Mouse (Mus musculus): ENCODE data around the gene Fam83g. TPM values are rescaled to one million over a fixed set of nuclear protein-coding genes. Genes with fewer than 3 reads are reported as not detected.

Gene Fam83g
- polyA plus RNA-seq, 1 experiment = not detected

GRCm38 (mm10) chr11:61732672-61733071 lies 48.8 kb downstream of the Fam83g start:
- H3K4me1 ChIP-seq (ENCODE audit: control insufficient read depth, insufficient read depth, low read length) = peaks cover 25% of the 10 kb centered on the region
- no peak overlapping the region for H3K27ac ChIP-seq (ENCODE audit: insufficient read depth, low read depth, low read length)
- TF ChIP-seq POLR2A (IDR thresholded peaks at IDR 0.05; ENCODE audit: borderline replicate concordance, low read depth, low read length) (no peak), CTCF (IDR thresholded peaks at IDR 0.05; ENCODE audit: low read depth, low read length) (no peak)
- no peak overlapping the region for H3K4me3 ChIP-seq (ENCODE audit: insufficient read depth, low read length)

GRCm38 (mm10) chr11:61737290-61737689 lies 53.4 kb downstream of the Fam83g start:
- no peak overlapping the region for H3K4me3 ChIP-seq (ENCODE audit: insufficient read depth, low read length)
- TF ChIP-seq POLR2A (IDR thresholded peaks at IDR 0.05; ENCODE audit: borderline replicate concordance, low read depth, low read length) = no peak
- no peak for TF ChIP-seq CTCF (IDR thresholded peaks at IDR 0.05; ENCODE audit: low read depth, low read length)
- H3K27ac ChIP-seq (ENCODE audit: insufficient read depth, low read depth, low read length) = no peak overlapping the region
- H3K4me1 ChIP-seq (ENCODE audit: control insufficient read depth, insufficient read depth, low read length) = peaks cover 18% of the 10 kb centered on the region

GRCm38 (mm10) chr11:61740500-61740899 lies 56.6 kb downstream of the Fam83g start:
- TF ChIP-seq POLR2A (IDR thresholded peaks at IDR 0.05; ENCODE audit: borderline replicate concordance, low read depth, low read length) = no peak
- no peak for TF ChIP-seq CTCF (IDR thresholded peaks at IDR 0.05; ENCODE audit: low read depth, low read length)
- Histone ChIP-seq H3K4me3 (ENCODE audit: insufficient read depth, low read length) (no peak overlapping the region), H3K27ac (ENCODE audit: insufficient read depth, low read depth, low read length) (no peak overlapping the region), H3K4me1 (ENCODE audit: control insufficient read depth, insufficient read depth, low read length) (peaks cover 16% of the 10 kb centered on the region)

GRCm38 (mm10) chr11:61743768-61744167 lies 59.9 kb downstream of the Fam83g start:
- peaks cover 9% of the 10 kb centered on the region for H3K4me1 ChIP-seq (ENCODE audit: control insufficient read depth, insufficient read depth, low read length)
- H3K27ac ChIP-seq (ENCODE audit: insufficient read depth, low read depth, low read length) = peak overlapping the region; percentile 15; the same call in 1 of the 2 replicates
- H3K4me3 ChIP-seq (ENCODE audit: insufficient read depth, low read length) = no peak overlapping the region
- no peak for TF ChIP-seq POLR2A (IDR thresholded peaks at IDR 0.05; ENCODE audit: borderline replicate concordance, low read depth, low read length)
- no peak for TF ChIP-seq CTCF (IDR thresholded peaks at IDR 0.05; ENCODE audit: low read depth, low read length)

GRCm38 (mm10) chr11:61744460-61744859 lies 60.6 kb downstream of the Fam83g start:
- Histone ChIP-seq H3K4me1 (ENCODE audit: control insufficient read depth, insufficient read depth, low read length) (peaks cover 11% of the 10 kb centered on the region), H3K4me3 (ENCODE audit: insufficient read depth, low read length) (no peak overlapping the region), H3K27ac (ENCODE audit: insufficient read depth, low read depth, low read length) (no peak overlapping the region)
- no peak for TF ChIP-seq POLR2A (IDR thresholded peaks at IDR 0.05; ENCODE audit: borderline replicate concordance, low read depth, low read length)
- no peak for TF ChIP-seq CTCF (IDR thresholded peaks at IDR 0.05; ENCODE audit: low read depth, low read length)

- Histone ChIP-seq H3K4me1 (ENCODE audit: control insufficient read depth, insufficient read depth, low read length) (peaks cover 18% of the 10 kb centered on the region), H3K27ac (ENCODE audit: insufficient read depth, low read depth, low read length) (no peak overlapping the region), H3K4me3 (ENCODE audit: insufficient read depth, low read length) (no peak overlapping the region)
- no peak for TF ChIP-seq POLR2A (IDR thresholded peaks at IDR 0.05; ENCODE audit: borderline replicate concordance, low read depth, low read length)
- no peak for TF ChIP-seq CTCF (IDR thresholded peaks at IDR 0.05; ENCODE audit: low read depth, low read length)
Measured at GRCm38 (mm10) chr11:61745781-61746180, 61.9 kb downstream of the Fam83g start.

- TF ChIP-seq POLR2A (IDR thresholded peaks at IDR 0.05; ENCODE audit: borderline replicate concordance, low read depth, low read length) (no peak), CTCF (IDR thresholded peaks at IDR 0.05; ENCODE audit: low read depth, low read length) (no peak)
- no peak overlapping the region for H3K27ac ChIP-seq (ENCODE audit: insufficient read depth, low read depth, low read length)
- H3K4me1 ChIP-seq (ENCODE audit: control insufficient read depth, insufficient read depth, low read length) = peaks cover 18% of the 10 kb centered on the region
- H3K4me3 ChIP-seq (ENCODE audit: insufficient read depth, low read length) = no peak overlapping the region
Measured at GRCm38 (mm10) chr11:61747161-61747560, 63.3 kb downstream of the Fam83g start.

- H3K4me1 ChIP-seq (ENCODE audit: control insufficient read depth, insufficient read depth, low read length) = peaks cover 18% of the 10 kb centered on the region
Measured at GRCm38 (mm10) chr11:61751612-61752011, 67.7 kb downstream of the Fam83g start.

GRCm38 (mm10) chr11:61757151-61757550 lies 73.3 kb downstream of the Fam83g start:
- TF ChIP-seq CTCF (IDR thresholded peaks at IDR 0.05; ENCODE audit: low read depth, low read length) (no peak), POLR2A (IDR thresholded peaks at IDR 0.05; ENCODE audit: borderline replicate concordance, low read depth, low read length) (no peak)
- peaks cover 4% of the 10 kb centered on the region; the same call in 1 of the 2 replicates for H3K4me1 ChIP-seq (ENCODE audit: control insufficient read depth, insufficient read depth, low read length)
- no peak overlapping the region for H3K27ac ChIP-seq (ENCODE audit: insufficient read depth, low read depth, low read length)
- H3K4me3 ChIP-seq (ENCODE audit: insufficient read depth, low read length) = no peak overlapping the region

More at GRCm38 (mm10) chr11:61751612-61752011, 67.7 kb downstream of the Fam83g start:
- Histone ChIP-seq H3K27ac (ENCODE audit: insufficient read depth, low read depth, low read length) (no peak overlapping the region), H3K4me3 (ENCODE audit: insufficient read depth, low read length) (no peak overlapping the region)
- TF ChIP-seq CTCF (IDR thresholded peaks at IDR 0.05; ENCODE audit: low read depth, low read length) (no peak), POLR2A (IDR thresholded peaks at IDR 0.05; ENCODE audit: borderline replicate concordance, low read depth, low read length) (no peak)

Other genes starting within 250 kb of the Fam83g start
- gene Rnf112, start 230.0 kb upstream of the Fam83g start, polyA plus RNA-seq (2012; ENCODE audit: insufficient read depth, insufficient read length, missing spikeins) = not detected in 2 replicates
- gene Mfap4, start 198.7 kb upstream of the Fam83g start, polyA plus RNA-seq (2012; ENCODE audit: insufficient read depth, insufficient read length, missing spikeins) = not detected in 2 replicates
- 25.9 and 27.2 TPM in 2 replicates for gene Mapk7, start 189.7 kb upstream of the Fam83g start, polyA plus RNA-seq (2012; ENCODE audit: insufficient read depth, insufficient read length, missing spikeins)
- 2.8 TPM in 1 of 2 replicates, not detected in the other for gene B9d1, start 178.9 kb upstream of the Fam83g start, polyA plus RNA-seq (2012; ENCODE audit: insufficient read depth, insufficient read length, missing spikeins)
- gene Epn2, start 104.4 kb upstream of the Fam83g start, polyA plus RNA-seq (2012; ENCODE audit: insufficient read depth, insufficient read length, missing spikeins) = 3.1 and 3.2 TPM in 2 replicates
- gene Grap, start 30.8 kb upstream of the Fam83g start, polyA plus RNA-seq (2012; ENCODE audit: insufficient read depth, insufficient read length, missing spikeins) = 3.1 and 4.0 TPM in 2 replicates
- not detected in 2 replicates for gene Slc5a10, start 36.7 kb downstream of the Fam83g start, polyA plus RNA-seq (2012; ENCODE audit: insufficient read depth, insufficient read length, missing spikeins)
- gene Prpsap2, start 78.0 kb downstream of the Fam83g start, polyA plus RNA-seq (2012; ENCODE audit: insufficient read depth, insufficient read length, missing spikeins) = 34.5 and 36.2 TPM in 2 replicates
- gene Ulk2, start 171.0 kb downstream of the Fam83g start, polyA plus RNA-seq (2012; ENCODE audit: insufficient read depth, insufficient read length, missing spikeins) = 41.3 and 47.7 TPM in 2 replicates
- 46.2 and 46.4 TPM in 2 replicates for gene Akap10, start 246.2 kb downstream of the Fam83g start, polyA plus RNA-seq (2012; ENCODE audit: insufficient read depth, insufficient read length, missing spikeins)